Mouse (Mus musculus) ES-E14 (cell line): ENCODE data around the gene Ccdc85c.

Experiments used
- MAFK ChIP-seq: IDR thresholded peaks from 2 replicates; pipeline ENCODE4 v1.6.1; 2014; ENCODE audit warnings: mild to moderate bottlenecking, low read depth, low read length, inconsistent platforms; ENCODE audit not compliant: insufficient read depth
- ZC3H11A ChIP-seq: IDR thresholded peaks from 2 replicates; pipeline ENCODE4 v1.6.1; 2012; ENCODE audit warnings: low read depth, mild to moderate bottlenecking, inconsistent platforms, low read length, borderline replicate concordance
- ZNF384 ChIP-seq: IDR thresholded peaks from 2 replicates; pipeline ENCODE4 v1.6.1; 2012; ENCODE audit warnings: low read depth, low read length, inconsistent platforms

- TF ChIP-seq ZNF384 (no peak), ZC3H11A (no peak), MAFK (no peak)
Measured at GRCm38 (mm10) chr12:108305812-108306794, 30.9 kb upstream of the Ccdc85c start, which contains the start of gene Hhipl1.
